Mouse (Mus musculus): ENCODE data around the gene Trap1. TPM values are rescaled to one million over a fixed set of nuclear protein-coding genes. Genes with fewer than 3 reads are reported as not detected.

The Trap1 gene
- polyA plus RNA-seq, 1 experiment: not detected

GRCm38 (mm10) chr16:4041646-4042045 is 36.0 kb downstream of the Trap1 start:
- Histone ChIP-seq H3K27ac (ENCODE audit: insufficient read depth, low read depth, low read length) (no peak overlapping the region), H3K4me3 (ENCODE audit: insufficient read depth, low read depth, low read length) (no peak overlapping the region), H3K4me1 (ENCODE audit: control insufficient read depth, insufficient read depth, low read length) (no peaks in the 10 kb centered on the region)
- TF ChIP-seq CTCF (IDR thresholded peaks at IDR 0.05; ENCODE audit: insufficient read depth, low read depth, low read length) (no peak), POLR2A (IDR thresholded peaks at IDR 0.05; ENCODE audit: insufficient read depth, low read depth, low read length) (no peak)
- WGBS: 97% methylated on average over 4 of the region's 4 CpGs

GRCm38 (mm10) chr16:4040206-4040605 is 37.4 kb downstream of the Trap1 start:
- Histone ChIP-seq H3K27ac (ENCODE audit: insufficient read depth, low read depth, low read length) (no peak overlapping the region), H3K4me1 (ENCODE audit: control insufficient read depth, insufficient read depth, low read length) (no peaks in the 10 kb centered on the region), H3K4me3 (ENCODE audit: insufficient read depth, low read depth, low read length) (no peak overlapping the region)
- TF ChIP-seq CTCF (IDR thresholded peaks at IDR 0.05; ENCODE audit: insufficient read depth, low read depth, low read length) (no peak), POLR2A (IDR thresholded peaks at IDR 0.05; ENCODE audit: insufficient read depth, low read depth, low read length) (no peak)
- 92% methylated on average over 5 of the region's 5 CpGs for WGBS

- Histone ChIP-seq H3K4me3 (ENCODE audit: insufficient read depth, low read depth, low read length) (no peak overlapping the region), H3K27ac (ENCODE audit: insufficient read depth, low read depth, low read length) (no peak overlapping the region), H3K4me1 (ENCODE audit: control insufficient read depth, insufficient read depth, low read length) (no peaks in the 10 kb centered on the region)
- TF ChIP-seq POLR2A (IDR thresholded peaks at IDR 0.05; ENCODE audit: insufficient read depth, low read depth, low read length) (no peak), CTCF (IDR thresholded peaks at IDR 0.05; ENCODE audit: insufficient read depth, low read depth, low read length) (no peak)
- WGBS: 92% methylated on average over 7 of the region's 7 CpGs
Measured at GRCm38 (mm10) chr16:4037690-4038089, 39.9 kb downstream of the Trap1 start.

GRCm38 (mm10) chr16:4036807-4037206 is 40.8 kb downstream of the Trap1 start, which contains the start of gene Dnase1:
Gene Dnase1, plus strand, starts transcription at chr16:4036942.
- Histone ChIP-seq H3K4me1 (ENCODE audit: control insufficient read depth, insufficient read depth, low read length) (no peaks in the 10 kb centered on the region), H3K27ac (ENCODE audit: insufficient read depth, low read depth, low read length) (no peak within 1 kb of the TSS), H3K4me3 (ENCODE audit: insufficient read depth, low read depth, low read length) (no peak within 1 kb of the TSS)
- TF ChIP-seq CTCF (IDR thresholded peaks at IDR 0.05; ENCODE audit: insufficient read depth, low read depth, low read length): no peak
- TF ChIP-seq POLR2A (IDR thresholded peaks at IDR 0.05; ENCODE audit: insufficient read depth, low read depth, low read length): no peak
- WGBS: 90% methylated on average over 5 of the region's 5 CpGs

GRCm38 (mm10) chr16:4035575-4035974 is 42.1 kb downstream of the Trap1 start:
- Histone ChIP-seq H3K4me1 (ENCODE audit: control insufficient read depth, insufficient read depth, low read length) (no peaks in the 10 kb centered on the region), H3K4me3 (ENCODE audit: insufficient read depth, low read depth, low read length) (no peak overlapping the region), H3K27ac (ENCODE audit: insufficient read depth, low read depth, low read length) (no peak overlapping the region)
- TF ChIP-seq POLR2A (IDR thresholded peaks at IDR 0.05; ENCODE audit: insufficient read depth, low read depth, low read length): no peak
- no peak for TF ChIP-seq CTCF (IDR thresholded peaks at IDR 0.05; ENCODE audit: insufficient read depth, low read depth, low read length)
- 91% methylated on average over 2 of the region's 2 CpGs for whole genome bisulfite sequencing

GRCm38 (mm10) chr16:4034476-4034875 is 43.2 kb downstream of the Trap1 start:
- no peaks in the 10 kb centered on the region for H3K4me1 ChIP-seq (ENCODE audit: control insufficient read depth, insufficient read depth, low read length)
- no peak overlapping the region for H3K27ac ChIP-seq (ENCODE audit: insufficient read depth, low read depth, low read length)
- no peak overlapping the region for H3K4me3 ChIP-seq (ENCODE audit: insufficient read depth, low read depth, low read length)
- WGBS: 90% methylated on average over 3 of the region's 3 CpGs
- TF ChIP-seq POLR2A (IDR thresholded peaks at IDR 0.05; ENCODE audit: insufficient read depth, low read depth, low read length) (no peak), CTCF (IDR thresholded peaks at IDR 0.05; ENCODE audit: insufficient read depth, low read depth, low read length) (no peak)

- no peak overlapping the region for H3K27ac ChIP-seq (ENCODE audit: insufficient read depth, low read depth, low read length)
- TF ChIP-seq CTCF (IDR thresholded peaks at IDR 0.05; ENCODE audit: insufficient read depth, low read depth, low read length) (no peak), POLR2A (IDR thresholded peaks at IDR 0.05; ENCODE audit: insufficient read depth, low read depth, low read length) (no peak)
- 70% methylated on average over 5 of the region's 5 CpGs for WGBS
- H3K4me1 ChIP-seq (ENCODE audit: control insufficient read depth, insufficient read depth, low read length): no peaks in the 10 kb centered on the region
- no peak overlapping the region for H3K4me3 ChIP-seq (ENCODE audit: insufficient read depth, low read depth, low read length)
Measured at GRCm38 (mm10) chr16:4033971-4034370, 43.7 kb downstream of the Trap1 start.

GRCm38 (mm10) chr16:4032341-4032748 is 45.3 kb downstream of the Trap1 start:
- H3K27ac ChIP-seq (ENCODE audit: insufficient read depth, low read depth, low read length): no peak overlapping the region
- WGBS: 80% methylated on average over 6 of the region's 6 CpGs
- TF ChIP-seq POLR2A (IDR thresholded peaks at IDR 0.05; ENCODE audit: insufficient read depth, low read depth, low read length) (no peak), CTCF (IDR thresholded peaks at IDR 0.05; ENCODE audit: insufficient read depth, low read depth, low read length) (no peak)
- H3K4me3 ChIP-seq (ENCODE audit: insufficient read depth, low read depth, low read length): no peak overlapping the region
- no peaks in the 10 kb centered on the region for H3K4me1 ChIP-seq (ENCODE audit: control insufficient read depth, insufficient read depth, low read length)

- Histone ChIP-seq H3K4me1 (ENCODE audit: control insufficient read depth, insufficient read depth, low read length) (no peaks in the 10 kb centered on the region), H3K27ac (ENCODE audit: insufficient read depth, low read depth, low read length) (no peak overlapping the region), H3K4me3 (ENCODE audit: insufficient read depth, low read depth, low read length) (no peak overlapping the region)
- WGBS: 76% methylated on average over 5 of the region's 6 CpGs
- TF ChIP-seq POLR2A (IDR thresholded peaks at IDR 0.05; ENCODE audit: insufficient read depth, low read depth, low read length): no peak
- no peak for TF ChIP-seq CTCF (IDR thresholded peaks at IDR 0.05; ENCODE audit: insufficient read depth, low read depth, low read length)
Measured at GRCm38 (mm10) chr16:4031441-4032274, 46.0 kb downstream of the Trap1 start.
